Mouse (Mus musculus) cerebellum, adult 2 months (tissue): ENCODE measurements around the gene Gpr83.

Experiments used
- CTCF ChIP-seq: fragments of 200-500 bp; IDR thresholded peaks from 2 replicates; pipeline ENCODE4 v1.5.1; 2011; ENCODE audit warnings: low read depth, mild to moderate bottlenecking, control low read depth, low read length, moderate library complexity, borderline replicate concordance; ENCODE audit not compliant: insufficient read depth
- POLR2A ChIP-seq: fragments of 200-500 bp; IDR thresholded peaks from 2 replicates; pipeline ENCODE4 v1.6.1; 2011; ENCODE audit warnings: low read length, control low read depth, borderline replicate concordance; ENCODE audit not compliant: insufficient read depth

GRCm38 (mm10) chr9:14858170-14858706, 1.8 kb upstream of the Gpr83 start:
- TF ChIP-seq CTCF (no peak), POLR2A (no peak)
